8 mouse cellular contexts compared by ENCODE assay signal in genomic region chr2:59470326-59471031, GRCm38 (mm10). TPM values are rescaled to one million over a fixed set of nuclear protein-coding genes. Genes with fewer than 3 reads are reported as not detected.
A peak's percentile ranks its signal among the peaks of the same experiment; 100 is the strongest.
DNase-seq lines count a peak whose midpoint lies in the region; ATAC-seq lines count a peak whose summit lies in the region.

No protein-coding gene starts in this region.

- 0 out of 2 replicates have a peak overlapping the region, but pooled peaks have one; percentile 14 for H3K27ac ChIP-seq in midbrain, embryonic 13.5 days
- no peak overlapping the region for H3K27ac ChIP-seq in midbrain, embryonic 14.5 days (replicated peaks; ENCODE audit: low read depth, low read length)
- H3K27ac ChIP-seq in heart, embryonic 14.5 days (replicated peaks in 1 of 2; ENCODE audit: control insufficient read depth in 1 of 2, insufficient read depth in 1 of 2, low read depth in 2 of 2, low read length in 2 of 2) = peak overlapping the region; percentile 18 to 26; a peak in 1 of 4 replicates

- peak; percentile 13 for DNase-seq in adrenal gland, postnatal 14 days
- no peak for DNase-seq in adrenal gland, adult 18-20 months (ENCODE audit: low spot score in 2 of 2)
- DNase-seq in midbrain, embryonic 14.5 days = no peak
- peak; percentile 66 for DNase-seq in lung, postnatal 10 days
- no peak for DNase-seq in MN1 (ENCODE audit: low spot score)
- no peak for DNase-seq in c-Kit-positive CD71-positive TER-119-positive erythroid progenitor cells, embryonic 14.5 days (ENCODE audit: low spot score)

- no peak overlapping the region for H3K4me3 ChIP-seq in midbrain, embryonic 13.5 days (replicated peaks)
- H3K4me3 ChIP-seq in midbrain, embryonic 14.5 days (replicated peaks; ENCODE audit: low read depth, low read length) = no peak overlapping the region
- H3K4me3 ChIP-seq in heart, embryonic 14.5 days (ENCODE audit: control insufficient read depth in 1 of 2, insufficient read depth in 1 of 2, low read depth in 1 of 2, low read length in 2 of 2) = no peak overlapping the region

- no peak overlapping the region for H3K9ac ChIP-seq in midbrain, embryonic 13.5 days (replicated peaks)
- no peak overlapping the region for H3K9ac ChIP-seq in midbrain, embryonic 14.5 days (replicated peaks; ENCODE audit: low read length)
- H3K9ac ChIP-seq in heart, embryonic 14.5 days (ENCODE audit: low read length) = no peak overlapping the region

- WGBS in midbrain, embryonic 13.5 days = 69% methylated on average over 11 of the region's 11 CpGs
- WGBS in midbrain, embryonic 14.5 days = 75% methylated on average over 11 of the region's 11 CpGs
- 63% methylated on average over 11 of the region's 11 CpGs for WGBS in heart, embryonic 14.5 days

- ATAC-seq in midbrain, embryonic 13.5 days = no peak
- ATAC-seq in midbrain, embryonic 14.5 days (ENCODE audit: low FRiP score, low TSS enrichment) = no peak
- ATAC-seq in heart, embryonic 14.5 days (ENCODE audit: insufficient number of reproducible peaks, insufficient read depth, low FRiP score, low read depth) = no peak; the same call in 1 of the 2 replicates

- no peaks in the 10 kb centered on the region for H3K27me3 ChIP-seq in midbrain, embryonic 13.5 days
- no peaks in the 10 kb centered on the region for H3K27me3 ChIP-seq in midbrain, embryonic 14.5 days (ENCODE audit: control insufficient read depth, insufficient read depth, low read length)
- no peaks in the 10 kb centered on the region for H3K27me3 ChIP-seq in heart, embryonic 14.5 days (ENCODE audit: control insufficient read depth, insufficient read depth, low read length)

- H3K4me2 ChIP-seq in midbrain, embryonic 13.5 days (replicated peaks) = no peak overlapping the region
- H3K4me2 ChIP-seq in midbrain, embryonic 14.5 days (ENCODE audit: low read length) = no peak overlapping the region
- peak overlapping the region; percentile 9; the same call in 1 of the 2 replicates for H3K4me2 ChIP-seq in heart, embryonic 14.5 days (ENCODE audit: low read length)

- no peaks in the 10 kb centered on the region for H3K9me3 ChIP-seq in midbrain, embryonic 13.5 days
- no peaks in the 10 kb centered on the region for H3K9me3 ChIP-seq in midbrain, embryonic 14.5 days (ENCODE audit: control insufficient read depth, low read length)
- no peaks in the 10 kb centered on the region for H3K9me3 ChIP-seq in heart, embryonic 14.5 days (ENCODE audit: control insufficient read depth, low read length)

- H3K36me3 ChIP-seq in midbrain, embryonic 13.5 days = no peaks in the 10 kb centered on the region
- H3K36me3 ChIP-seq in midbrain, embryonic 14.5 days (ENCODE audit: control insufficient read depth, insufficient read depth, low read length) = no peaks in the 10 kb centered on the region
- H3K36me3 ChIP-seq in heart, embryonic 14.5 days (ENCODE audit: control insufficient read depth, insufficient read depth, low read length) = no peaks in the 10 kb centered on the region

- H3K4me1 ChIP-seq in midbrain, embryonic 13.5 days (replicated peaks) = 0 out of 2 replicates have a peak, but pooled peaks cover 3% of the 10 kb centered on the region
- H3K4me1 ChIP-seq in midbrain, embryonic 14.5 days (ENCODE audit: control insufficient read depth, insufficient read depth, low read length) = no peaks in the 10 kb centered on the region
- peaks cover 3 to 16% of the 10 kb centered on the region in 2 experiments; a peak in 3 of 4 replicates for H3K4me1 ChIP-seq in heart, embryonic 14.5 days (ENCODE audit: control insufficient read depth in 2 of 2, insufficient read depth in 2 of 2, low read length in 2 of 2)

RNA-seq across cellular contexts. Expression of gene Dapl1, which starts 14.0 kb away (rescaled TPM):
- 8.9 TPM in 1 of 2 replicates, not detected in the other for total RNA-seq in adrenal gland, postnatal 14 days (2021)
- not detected for total RNA-seq in adrenal gland, adult 18-20 months (2021)
- 0.50 and 1.5 TPM in 2 replicates for polyA plus RNA-seq in midbrain, embryonic 13.5 days (2015; fragmentation: Nextera tagmentation; extraction: Ambion mirVana)
- polyA plus RNA-seq in midbrain, embryonic 14.5 days (2014; fragmentation: Nextera tagmentation; extraction: Ambion mirVana) = 0.42 and 0.96 TPM in 2 replicates
- polyA plus RNA-seq in heart, embryonic 14.5 days (2014; fragmentation: Nextera tagmentation; extraction: Ambion mirVana) = 1.4 and 1.9 TPM in 2 replicates

Comparison
In these comparisons a context has a peak if more than half of its experiments do, and no peak if none do; other contexts are left out.
1. DNase-seq: peak in adrenal gland, postnatal 14 days (single experiment) and lung, postnatal 10 days (single experiment); none in adrenal gland, adult 18-20 months (0 of 2), midbrain, embryonic 14.5 days (single experiment), MN1 (single experiment) and c-Kit-positive CD71-positive TER-119-positive erythroid progenitor cells, embryonic 14.5 days (single experiment).